Mouse (Mus musculus) limb, embryonic 12.5 days (tissue): ENCODE data around the gene Shc2. TPM values are rescaled to one million over a fixed set of nuclear protein-coding genes. Genes with fewer than 3 reads are reported as not detected.

Experiments
- ATAC-seq: fragments of 200-750 bp; cut with Nextera tagmentation; 2 replicates; pipeline ENCODE4 v1.8.0; 2017; ENCODE audit warnings: low read depth, moderate TSS enrichment; ENCODE audit not compliant: insufficient number of reproducible peaks, insufficient read depth, low FRiP score, low TSS enrichment
- H3K27ac ChIP-seq: fragments of 300-500 bp; sonication (generic); 2 replicates; pipeline ENCODE4 v1.5.1; 2016; ENCODE audit warnings: mild to moderate bottlenecking, moderate library complexity
- H3K27me3 ChIP-seq: fragments of 300-500 bp; sonication (generic); 2 replicates; pipeline ENCODE4 v1.6.1; 2016; ENCODE audit warnings: mild to moderate bottlenecking, moderate library complexity
- H3K36me3 ChIP-seq: fragments of 300-500 bp; sonication (generic); 2 replicates; pipeline ENCODE4 v1.6.1; 2016; ENCODE audit warnings: mild to moderate bottlenecking, moderate library complexity
- H3K4me1 ChIP-seq: fragments of 300-500 bp; sonication (generic); replicated peaks from 2 replicates; pipeline ENCODE4 v1.6.1; 2016
- H3K4me2 ChIP-seq: fragments of 300-500 bp; sonication (generic); 2 replicates; pipeline ENCODE4 v1.6.1; 2016; ENCODE audit warnings: mild to moderate bottlenecking, moderate library complexity
- H3K4me3 ChIP-seq: fragments of 300-500 bp; sonication (generic); replicated peaks from 2 replicates; pipeline ENCODE4 v1.5.1; 2016; ENCODE audit warnings: mild to moderate bottlenecking
- H3K9ac ChIP-seq: fragments of 300-500 bp; sonication (generic); replicated peaks from 2 replicates; pipeline ENCODE4 v1.6.1; 2016; ENCODE audit warnings: mild to moderate bottlenecking, moderate library complexity
- H3K9me3 ChIP-seq: fragments of 300-500 bp; sonication (generic); 2 replicates; pipeline ENCODE4 v1.6.1; 2016; ENCODE audit warnings: mild to moderate bottlenecking, moderate library complexity
- WGBS: fragments of 180-500 bp; shearing (Covaris S2); methylation state at CpG from one replicate; pipeline ENCODE4 v1.1.7; 2016; 5-methylcytosine and 5-hydroxymethylcytosine counted together
- polyA plus RNA-seq: library from polyadenylated mRNA; unstranded; fragments of >200 nt; fragmentation: Nextera tagmentation; extraction: Ambion mirVana; gene quantifications from 2 replicates; pipeline ENCODE4 v1.2.1, GENCODE M21; 2016

The Shc2 gene
- polyA plus RNA-seq: 12.0 and 12.2 TPM in 2 replicates

- peak within 1 kb of the TSS; percentile 83 for H3K9ac ChIP-seq
- H3K27ac ChIP-seq: peak within 1 kb of the TSS; percentile 66; the same call in 1 of the 2 replicates
- H3K4me1 ChIP-seq: peaks cover 28% of the 10 kb centered on the region
- peak; percentile 67 for ATAC-seq
- peak within 1 kb of the TSS; percentile 83 for H3K4me3 ChIP-seq
- peak within 1 kb of the TSS; percentile 90 for H3K4me2 ChIP-seq
- H3K9me3 ChIP-seq: 0 out of 2 replicates have a peak, but pooled peaks cover 2% of the 10 kb centered on the region
- H3K27me3 ChIP-seq: peaks cover 45% of the 10 kb centered on the region
- under 1% methylated on average over 113 of the region's 116 CpGs for WGBS
- no peaks in the 10 kb centered on the region for H3K36me3 ChIP-seq
Observed at GRCm38 (mm10) chr10:79637128-79638110, at the start of gene Shc2. Gene Shc2, minus strand, starts transcription at chr10:79637918.

- no peak overlapping the region for H3K27ac ChIP-seq
- 98% methylated on average over 6 of the region's 6 CpGs for WGBS
- no peak overlapping the region for H3K9ac ChIP-seq
- no peaks in the 10 kb centered on the region for H3K27me3 ChIP-seq
- ATAC-seq: no peak
- peaks cover 13% of the 10 kb centered on the region for H3K4me1 ChIP-seq
- H3K4me3 ChIP-seq: no peak overlapping the region
- H3K4me2 ChIP-seq: no peak overlapping the region
- H3K9me3 ChIP-seq: 0 out of 2 replicates have a peak, but pooled peaks cover 7% of the 10 kb centered on the region
- H3K36me3 ChIP-seq: peaks cover 59% of the 10 kb centered on the region
Observed at GRCm38 (mm10) chr10:79687513-79687912, 49.8 kb upstream of the Shc2 start.

GRCm38 (mm10) chr10:79686691-79687090 is 49.0 kb upstream of the Shc2 start:
- H3K4me1 ChIP-seq: peaks cover 13% of the 10 kb centered on the region
- no peaks in the 10 kb centered on the region for H3K27me3 ChIP-seq
- H3K4me2 ChIP-seq: no peak overlapping the region
- peaks cover 59% of the 10 kb centered on the region for H3K36me3 ChIP-seq
- H3K9me3 ChIP-seq: 0 out of 2 replicates have a peak, but pooled peaks cover under 1% of the 10 kb centered on the region
- H3K27ac ChIP-seq: no peak overlapping the region
- 95% methylated on average over 1 of the region's 1 CpGs for WGBS
- ATAC-seq: no peak
- H3K4me3 ChIP-seq: no peak overlapping the region
- no peak overlapping the region for H3K9ac ChIP-seq

- Histone ChIP-seq H3K27ac (no peak overlapping the region), H3K4me1 (peaks cover 14% of the 10 kb centered on the region), H3K36me3 (peaks cover 59% of the 10 kb centered on the region), H3K9me3 (no peaks in the 10 kb centered on the region), H3K4me3 (no peak overlapping the region), H3K27me3 (no peaks in the 10 kb centered on the region), H3K4me2 (no peak overlapping the region), H3K9ac (no peak overlapping the region)
- ATAC-seq: no peak
- WGBS: 85% methylated on average over 2 of the region's 2 CpGs
Observed at GRCm38 (mm10) chr10:79686219-79686618, 48.5 kb upstream of the Shc2 start.

GRCm38 (mm10) chr10:79684770-79685600 is 47.3 kb upstream of the Shc2 start:
- Histone ChIP-seq H3K36me3 (peaks cover 59% of the 10 kb centered on the region), H3K9me3 (no peaks in the 10 kb centered on the region), H3K4me3 (no peak overlapping the region), H3K27me3 (no peaks in the 10 kb centered on the region), H3K4me2 (no peak overlapping the region), H3K9ac (no peak overlapping the region), H3K27ac (no peak overlapping the region), H3K4me1 (peaks cover 20% of the 10 kb centered on the region)
- ATAC-seq: no peak
- WGBS: 94% methylated on average over 25 of the region's 25 CpGs

- 89% methylated on average over 6 of the region's 6 CpGs for WGBS
- H3K27me3 ChIP-seq: no peaks in the 10 kb centered on the region
- H3K4me1 ChIP-seq: peaks cover 20% of the 10 kb centered on the region
- peak overlapping the region; percentile 90 for H3K4me3 ChIP-seq
- H3K4me2 ChIP-seq: peak overlapping the region; percentile 95
- no peak overlapping the region for H3K27ac ChIP-seq
- no peak for ATAC-seq
- no peaks in the 10 kb centered on the region for H3K9me3 ChIP-seq
- peaks cover 50% of the 10 kb centered on the region for H3K36me3 ChIP-seq
- H3K9ac ChIP-seq: peak overlapping the region; percentile 89; the same call in 1 of the 2 replicates
Observed at GRCm38 (mm10) chr10:79683726-79684640, 46.3 kb upstream of the Shc2 start.

- H3K4me2 ChIP-seq: peak overlapping the region; percentile 95
- ATAC-seq: no peak
- 5% methylated on average over 10 of the region's 10 CpGs for WGBS
Observed at GRCm38 (mm10) chr10:79682916-79683582, 45.3 kb upstream of the Shc2 start.

GRCm38 (mm10) chr10:79682551-79682915 is 44.8 kb upstream of the Shc2 start:
- Histone ChIP-seq H3K4me1 (peaks cover 20% of the 10 kb centered on the region), H3K9ac (peak overlapping the region; percentile 89), H3K36me3 (peaks cover 36% of the 10 kb centered on the region), H3K27me3 (no peaks in the 10 kb centered on the region), H3K27ac (peak overlapping the region; percentile 62), H3K4me2 (peak overlapping the region; percentile 95), H3K4me3 (peak overlapping the region; percentile 90), H3K9me3 (no peaks in the 10 kb centered on the region)
- ATAC-seq: 0 out of 2 replicates have a peak, but pooled peaks have one; percentile 1
- WGBS: 1% methylated on average over 10 of the region's 10 CpGs

More at GRCm38 (mm10) chr10:79682916-79683582, 45.3 kb upstream of the Shc2 start:
- Histone ChIP-seq H3K27me3 (no peaks in the 10 kb centered on the region), H3K9me3 (no peaks in the 10 kb centered on the region), H3K9ac (peak overlapping the region; percentile 89), H3K36me3 (peaks cover 41% of the 10 kb centered on the region), H3K27ac (peak overlapping the region; percentile 62; the same call in 1 of the 2 replicates), H3K4me1 (peaks cover 20% of the 10 kb centered on the region), H3K4me3 (peak overlapping the region; percentile 90)

GRCm38 (mm10) chr10:79681591-79682245 is 44.0 kb upstream of the Shc2 start, which contains the start of gene Cdc34:
Gene Cdc34, plus strand, starts transcription at chr10:79682195.
- WGBS: under 1% methylated on average over 82 of the region's 84 CpGs
- Histone ChIP-seq H3K27me3 (no peaks in the 10 kb centered on the region), H3K9ac (peak within 1 kb of the TSS; percentile 89), H3K4me3 (peak within 1 kb of the TSS; percentile 90), H3K4me2 (peak within 1 kb of the TSS; percentile 95), H3K4me1 (peaks cover 20% of the 10 kb centered on the region), H3K36me3 (peaks cover 30% of the 10 kb centered on the region), H3K27ac (peak within 1 kb of the TSS; percentile 83), H3K9me3 (no peaks in the 10 kb centered on the region)
- peak; percentile 93 for ATAC-seq
